Mouse (Mus musculus) adrenal gland, adult 18-20 months (tissue): ENCODE results near the gene Tsga10. TPM values are rescaled to one million over a fixed set of nuclear protein-coding genes. Genes with fewer than 3 reads are reported as not detected.

Experiments used
- DNase-seq, 2 experiments: peaks; one replicate each; pipeline ENCODE4 v3.0.0; 2021 to 2022; ENCODE audit warnings: low spot score in 2 of 2
- long read RNA-seq, 2 experiments: library from polyadenylated mRNA; stranded (forward); transcript quantifications; one replicate each; pipeline ENCODE4 v2.0.0; 2021
- total RNA-seq, 2 experiments: library from RNA; stranded (reverse); gene quantifications; 1 replicate in 1 of 2; 2 replicates in 1 of 2; pipeline ENCODE4 v1.2.3; 2021

Gene Tsga10
- 1 to 10 TPM; 3.9 to 6.2 TPM for total RNA-seq
- long read RNA-seq, experiment 1, partial matches to known transcripts, result 2 of 7 reads
- long read RNA-seq, experiment 1, other reads (novel, unspliced or antisense), result 4 of 7 reads
- long read RNA-seq, experiment 2, partial matches to known transcripts, result 2 of 9 reads
- long read RNA-seq, experiment 2, other reads (novel, unspliced or antisense), result 4 of 9 reads

DNA sequence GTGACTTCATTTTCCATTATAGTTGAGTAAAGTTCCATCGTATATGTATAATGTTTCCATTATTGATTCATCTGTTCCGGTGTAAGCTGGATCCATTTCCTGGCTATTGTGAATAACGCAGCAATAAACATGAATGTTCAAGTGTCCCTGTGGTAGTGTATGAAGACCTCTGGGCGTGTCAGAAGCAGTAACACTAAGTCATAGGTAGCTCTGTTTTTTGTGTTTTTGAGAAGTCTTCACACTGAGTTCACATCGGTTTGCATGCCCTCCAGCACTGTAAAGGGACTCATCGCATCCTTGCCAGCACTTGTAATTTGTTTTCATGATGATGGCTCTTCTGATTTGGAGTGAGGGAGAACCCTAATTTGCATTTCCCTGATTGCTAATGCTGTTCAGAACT is at the start of gene Tsga10:
Tsga10 (minus strand) TSS at position 144 of the 400 bp plus-strand sequence.
- DNase-seq, result no peak

DNA sequence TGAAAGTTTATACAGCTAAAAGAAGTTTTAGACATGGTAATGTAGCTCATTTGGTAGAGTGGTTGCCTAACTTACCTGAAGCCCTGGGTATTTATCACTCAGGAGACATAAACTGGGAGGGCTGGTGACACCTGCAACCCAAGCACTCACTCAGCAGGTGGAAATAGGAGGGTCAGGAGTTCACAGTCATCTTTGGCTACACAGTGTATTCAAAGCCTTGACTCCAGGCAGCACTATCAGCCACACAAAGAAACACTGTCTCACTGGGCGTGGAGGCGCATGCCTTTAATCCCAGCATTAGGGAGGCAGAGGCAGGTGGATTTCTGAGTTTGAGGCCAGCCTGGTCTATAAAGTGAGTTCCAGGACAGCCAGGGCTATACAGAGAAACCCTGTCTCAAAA is 46.5 kb upstream of the Tsga10 start:
- no peak for DNase-seq

DNA sequence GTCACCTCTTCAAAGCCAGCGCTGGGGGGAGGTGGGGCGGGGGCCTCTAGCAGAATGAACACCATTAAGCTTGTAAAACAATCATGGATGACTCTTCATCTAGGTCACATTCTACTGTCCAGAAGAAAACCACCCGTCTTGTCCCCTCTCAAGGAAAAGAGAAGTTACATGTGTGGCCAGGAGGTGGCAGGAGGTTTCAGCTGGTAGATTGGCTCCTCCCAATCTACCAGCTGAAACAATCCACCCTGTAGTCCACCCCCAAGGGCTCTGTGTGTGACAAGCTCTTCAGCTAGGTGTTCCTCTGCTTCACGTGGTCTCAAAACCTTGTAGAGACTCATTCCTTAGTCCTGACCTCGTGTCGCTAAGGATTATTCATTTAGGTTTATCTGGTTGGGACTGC is 36.9 kb upstream of the Tsga10 start:
- no peak for DNase-seq

DNA sequence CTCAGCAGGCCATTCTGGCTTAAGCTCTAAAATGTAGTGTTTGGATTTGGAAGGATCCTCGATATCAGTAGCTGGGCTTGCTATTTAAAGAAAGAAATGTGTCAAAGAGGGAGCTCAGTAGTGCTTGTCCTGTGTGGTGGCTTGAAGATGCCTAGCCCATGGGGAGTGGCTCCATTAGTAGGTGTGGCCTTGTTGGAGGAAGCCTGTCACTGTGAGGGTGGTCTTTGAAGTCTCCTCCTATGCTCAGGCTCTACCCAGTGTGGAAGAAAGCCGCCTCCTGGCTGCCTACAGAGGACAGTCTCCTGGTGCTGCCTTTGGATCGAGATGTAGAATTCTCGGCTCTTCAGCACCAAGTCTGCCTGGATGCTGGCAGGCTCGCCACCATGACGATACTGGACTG is 34.1 kb upstream of the Tsga10 start:
- no peak for DNase-seq

DNA sequence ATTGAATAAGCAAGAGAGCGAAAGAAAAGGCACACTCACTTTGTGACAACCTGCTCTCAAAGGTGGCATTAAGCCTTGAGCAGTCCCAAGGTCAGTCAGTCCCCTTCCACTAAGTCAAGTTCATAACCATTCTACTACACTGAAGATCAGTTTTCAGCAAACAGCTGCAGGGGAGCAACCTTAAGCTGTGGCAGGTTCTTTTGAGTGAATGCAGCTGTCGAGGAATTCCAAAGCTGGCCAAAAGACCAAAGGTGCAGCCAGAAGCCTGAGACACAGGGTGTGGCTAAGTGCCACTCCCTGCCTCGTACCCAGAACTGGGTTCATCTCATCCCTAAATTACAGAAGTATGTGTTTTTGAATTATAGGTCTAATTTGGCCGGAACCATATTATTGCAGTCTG is 33.6 kb upstream of the Tsga10 start:
- no peak for DNase-seq

DNA sequence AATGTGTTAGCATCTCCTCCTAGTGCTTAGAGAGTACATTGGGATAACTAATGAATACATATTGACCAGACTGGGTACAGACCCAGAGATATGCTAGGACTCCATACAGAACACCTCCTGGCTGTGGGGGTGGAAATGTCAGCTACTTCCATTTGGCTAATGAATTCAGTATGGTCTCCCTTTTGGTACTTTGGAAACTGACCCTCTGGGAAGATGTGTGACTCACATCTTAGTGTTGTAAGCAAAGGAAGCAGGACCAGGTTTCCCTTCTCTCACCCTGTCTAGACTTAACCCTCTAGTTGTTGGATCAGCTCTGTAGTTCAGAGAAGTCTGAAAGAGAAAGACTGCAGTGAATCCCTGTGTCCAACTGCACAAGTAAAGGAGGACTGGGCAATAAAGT is 28.4 kb upstream of the Tsga10 start:
- DNase-seq, result no peak

DNA sequence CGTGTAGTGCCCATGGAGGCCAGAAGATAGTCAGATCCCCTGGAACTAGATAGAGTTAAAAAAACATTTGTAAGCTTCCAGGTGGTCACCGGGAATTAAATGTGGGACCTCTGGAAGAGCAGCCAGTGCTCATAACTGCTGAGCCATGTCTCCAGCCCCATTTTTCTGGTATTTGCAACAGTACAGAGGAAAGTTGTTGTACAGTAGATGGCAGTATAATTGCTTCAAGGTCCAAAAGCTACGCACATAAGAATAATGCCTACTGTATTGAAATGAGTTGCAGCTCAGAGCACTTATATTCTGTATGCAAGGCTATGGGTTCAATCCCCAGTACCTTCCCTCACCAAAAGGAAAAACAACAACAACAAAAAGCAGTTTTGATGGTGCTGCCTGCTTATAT is 25.2 kb upstream of the Tsga10 start:
- DNase-seq, result no peak

DNA sequence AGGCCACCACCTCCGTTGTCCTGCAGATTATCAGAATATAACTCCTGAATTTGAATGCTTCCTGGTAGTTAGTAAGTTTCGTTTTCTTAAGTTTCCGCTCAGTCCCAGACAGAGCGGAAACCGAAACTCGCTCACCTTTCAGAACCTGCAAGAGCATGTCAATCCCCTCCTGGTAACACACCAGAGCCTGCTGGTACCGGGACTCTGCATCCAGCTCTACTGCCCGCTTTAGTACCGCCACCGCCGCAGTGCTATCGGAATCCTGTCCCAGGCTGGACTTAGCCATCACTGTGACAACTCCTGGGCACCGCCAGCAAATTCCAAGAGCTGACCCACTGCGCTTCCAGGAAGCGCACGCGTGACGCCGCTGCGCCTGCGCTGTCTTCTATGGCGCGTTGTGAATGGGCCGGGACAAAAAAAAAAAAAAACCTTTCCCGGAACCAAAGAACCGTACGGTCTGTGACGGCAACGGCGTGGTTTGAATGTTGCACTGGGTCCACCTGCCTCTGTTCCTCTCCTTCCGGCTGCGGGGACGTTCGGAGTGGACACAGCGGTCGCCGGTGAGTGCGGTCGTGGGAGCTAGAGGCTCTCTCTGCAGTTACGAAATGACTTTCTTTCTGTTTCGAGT is 23.9 kb upstream of the Tsga10 start, which contains the start of the genes Mitd1 and Mrpl30:
Mitd1 (minus strand) TSS at position 387 of the 628 bp plus-strand sequence.
Mrpl30 (plus strand) TSS at position 453 of the 628 bp plus-strand sequence.
- DNase-seq, result peak; percentile 86 to 88

DNA sequence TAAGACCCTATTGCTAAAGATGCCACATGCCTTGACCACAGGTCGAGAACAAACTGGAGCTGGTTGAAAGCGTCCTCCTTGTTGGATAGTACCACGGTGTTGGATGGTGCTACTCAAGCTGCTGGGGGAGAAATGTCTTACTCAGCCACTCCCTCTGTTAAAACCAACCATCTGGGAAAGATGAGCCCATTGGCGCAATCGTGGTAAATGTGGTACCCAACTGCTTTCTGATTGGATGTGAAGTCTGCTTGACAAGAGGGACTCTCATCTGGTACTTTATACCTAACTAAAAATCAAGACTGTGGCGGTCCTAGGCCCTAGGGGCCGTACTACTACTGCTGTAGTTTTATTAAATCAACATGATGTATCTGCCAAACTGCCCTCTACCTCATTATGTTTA is 23.0 kb upstream of the Tsga10 start:
- DNase-seq, result no peak

DNA sequence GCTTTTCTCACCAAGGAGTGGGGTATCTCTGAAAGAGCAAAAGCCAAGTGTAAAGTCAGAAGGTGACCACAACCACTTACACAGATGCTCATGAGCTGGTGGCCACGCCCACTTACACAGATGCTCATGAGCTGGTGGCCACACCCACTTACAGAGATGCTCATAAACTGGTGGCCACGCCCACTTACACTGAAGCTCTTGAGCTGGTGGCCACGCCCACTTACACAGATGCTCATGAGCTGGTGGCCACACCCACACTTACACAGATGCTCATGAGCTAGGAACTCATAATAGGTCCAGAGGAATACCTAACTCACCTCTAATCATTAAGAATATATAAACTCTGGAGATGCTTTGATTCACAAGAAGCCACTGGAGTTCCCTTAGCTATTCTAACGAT is 18.2 kb upstream of the Tsga10 start:
- DNase-seq, result no peak

DNA sequence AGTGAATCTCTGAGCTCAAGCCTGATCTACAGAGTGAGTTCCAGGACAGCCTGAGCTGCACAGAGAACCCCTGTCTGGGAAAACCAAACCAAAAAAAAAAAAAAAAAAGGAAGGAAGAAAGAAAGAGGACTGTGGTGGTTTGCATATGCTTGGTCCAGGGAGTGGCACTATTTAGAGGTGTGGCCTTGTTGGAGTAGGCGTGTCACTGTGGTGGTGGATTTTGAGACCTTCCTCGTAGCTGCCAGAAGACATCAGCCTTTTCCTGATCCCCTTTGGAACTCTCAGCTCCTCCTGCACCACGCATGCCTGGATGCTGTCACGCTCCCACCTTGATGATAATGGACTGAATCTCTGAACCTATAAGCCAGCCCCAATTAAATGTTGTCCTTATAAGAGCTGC is 17.2 kb upstream of the Tsga10 start:
- no peak for DNase-seq

DNA sequence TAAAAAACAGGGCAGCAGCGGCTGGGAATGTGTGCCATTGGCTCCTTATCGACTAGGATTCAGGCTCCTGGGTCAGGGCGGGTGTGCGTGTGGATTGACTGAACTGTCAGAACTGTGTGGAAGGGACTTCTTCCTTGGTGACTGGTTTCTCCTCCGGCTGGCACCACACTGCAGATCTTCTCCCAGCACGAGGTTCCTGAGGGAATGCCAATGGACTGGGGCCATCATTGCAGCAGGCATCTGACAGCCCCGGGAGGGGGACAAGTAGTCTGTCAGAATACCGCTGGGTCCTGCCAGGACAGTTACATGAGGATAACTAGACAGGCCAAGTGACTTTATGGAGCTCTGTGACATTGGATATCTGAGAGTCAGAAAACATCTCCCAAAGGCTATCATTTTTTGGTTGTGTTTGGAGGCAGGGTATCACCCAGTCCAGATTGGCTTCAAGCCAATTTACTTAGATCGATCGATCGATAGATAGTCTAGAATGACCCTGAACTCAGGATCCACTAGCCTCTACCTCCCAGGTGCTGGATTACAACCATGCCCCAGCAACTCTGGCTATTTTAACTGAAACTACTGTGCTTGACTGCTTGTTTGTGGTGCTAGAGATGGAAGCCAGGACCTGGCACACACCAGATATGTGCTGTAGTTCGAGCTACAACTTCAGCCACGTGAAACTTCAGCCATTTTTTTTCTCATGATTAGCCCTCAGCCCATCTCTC is 11.7 kb upstream of the Tsga10 start:
- no peak for DNase-seq

DNA sequence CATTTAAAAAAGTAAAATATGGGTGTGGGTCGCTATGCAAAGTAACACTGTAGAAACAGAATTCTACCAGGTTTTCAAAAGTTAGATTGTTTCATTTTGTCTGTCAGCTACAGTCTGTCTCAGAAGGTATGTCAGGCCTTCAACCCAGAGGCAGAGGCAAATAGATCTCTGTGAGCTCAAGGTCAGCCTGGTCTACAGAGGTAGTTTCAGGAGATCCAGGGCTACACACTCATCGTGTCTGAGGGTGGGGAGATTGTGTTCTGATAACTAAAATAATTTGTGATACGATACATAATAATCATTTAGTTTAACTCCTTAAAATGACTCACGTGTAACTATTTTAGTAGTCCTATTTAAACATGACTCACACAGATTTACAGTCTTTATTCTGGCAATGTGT is 6.9 kb upstream of the Tsga10 start:
- no peak for DNase-seq

DNA sequence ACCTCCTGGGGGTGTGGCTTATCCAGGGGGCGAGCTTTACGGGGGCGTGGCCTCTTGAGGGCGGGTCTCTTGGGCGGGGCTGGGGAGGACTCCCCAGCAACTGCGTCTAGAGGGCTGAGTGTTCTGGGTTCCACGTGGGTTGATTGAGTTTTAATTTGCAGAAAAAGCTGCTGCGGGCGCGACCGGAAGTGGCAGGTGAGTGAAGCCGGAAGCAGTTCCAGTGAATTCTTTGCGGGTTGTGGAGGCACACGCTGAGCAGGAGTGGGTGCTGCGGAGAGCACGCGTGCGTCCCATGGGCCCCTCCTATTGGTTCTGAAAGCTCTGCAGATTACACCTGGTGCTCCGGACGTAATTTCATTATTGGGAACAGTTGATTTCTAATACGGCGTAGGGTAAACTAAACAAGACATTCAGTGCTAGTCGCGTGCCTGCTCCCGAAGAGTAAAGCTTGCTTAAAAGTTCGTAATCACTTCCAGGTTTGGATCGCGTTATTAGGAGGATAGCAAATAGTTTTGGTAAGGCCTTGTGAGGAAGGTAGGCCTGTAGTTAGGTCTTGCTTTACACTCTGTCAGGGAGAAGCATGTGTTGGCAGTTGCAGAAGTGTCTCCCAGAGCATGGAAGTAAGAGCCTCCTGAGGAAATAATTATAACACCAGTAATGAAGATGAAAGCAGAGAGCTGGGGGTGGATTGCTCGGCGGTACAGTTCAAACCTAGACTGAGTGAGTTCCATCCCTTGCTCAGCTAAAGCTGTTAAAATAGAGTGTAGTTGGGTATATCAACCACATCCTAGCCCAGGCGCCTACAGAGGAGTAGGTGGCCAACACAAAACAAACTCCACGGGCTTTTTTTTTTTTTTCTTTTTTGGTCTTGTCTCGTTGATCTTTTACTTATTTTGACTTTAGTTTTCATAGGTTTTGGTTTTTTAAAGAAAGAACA is 6.2 kb upstream of the Tsga10 start:
- DNase-seq, result peak; percentile 72 to 78

DNA sequence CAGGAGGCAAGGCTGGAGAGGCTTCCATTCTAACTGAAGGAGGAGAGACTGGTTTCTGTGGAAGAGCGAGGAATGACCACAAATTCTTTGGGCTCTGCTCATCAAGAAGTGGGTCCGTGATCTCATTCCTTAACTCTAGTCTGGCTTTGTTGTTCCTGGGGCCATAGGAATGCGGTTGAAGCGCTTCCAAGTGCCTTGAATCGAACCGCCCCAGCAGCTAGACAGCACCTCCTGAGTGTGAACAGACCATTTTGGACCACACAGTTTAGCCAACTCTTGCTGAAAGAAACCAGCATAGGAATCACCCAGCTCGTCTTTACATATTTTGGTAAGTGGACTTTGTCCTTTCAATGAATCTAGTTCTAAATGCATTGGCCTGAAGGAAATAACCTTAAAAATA is 5.5 kb upstream of the Tsga10 start, which contains the start of gene Lipt1:
Lipt1 (plus strand) TSS at position 35 of the 400 bp plus-strand sequence.
- no peak for DNase-seq

DNA sequence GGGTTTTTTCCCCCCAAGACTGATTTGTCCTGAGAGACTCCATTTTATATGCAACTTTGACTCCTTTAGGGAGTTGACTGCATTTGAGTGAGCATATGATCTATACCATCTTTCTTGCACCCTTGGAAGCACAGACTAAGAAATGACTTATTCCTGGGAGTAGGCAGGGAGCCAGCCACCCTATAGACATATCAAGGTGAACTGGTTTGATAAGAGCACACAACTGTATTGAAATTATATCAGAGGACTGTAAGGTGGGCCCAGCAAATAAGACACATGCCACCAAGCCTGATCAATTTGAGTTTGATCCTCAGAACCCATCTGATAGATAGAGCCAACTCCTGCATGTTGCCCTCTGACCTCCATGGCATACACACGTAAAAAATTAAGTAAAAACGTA is 3.1 kb upstream of the Tsga10 start:
- DNase-seq, result no peak

DNA sequence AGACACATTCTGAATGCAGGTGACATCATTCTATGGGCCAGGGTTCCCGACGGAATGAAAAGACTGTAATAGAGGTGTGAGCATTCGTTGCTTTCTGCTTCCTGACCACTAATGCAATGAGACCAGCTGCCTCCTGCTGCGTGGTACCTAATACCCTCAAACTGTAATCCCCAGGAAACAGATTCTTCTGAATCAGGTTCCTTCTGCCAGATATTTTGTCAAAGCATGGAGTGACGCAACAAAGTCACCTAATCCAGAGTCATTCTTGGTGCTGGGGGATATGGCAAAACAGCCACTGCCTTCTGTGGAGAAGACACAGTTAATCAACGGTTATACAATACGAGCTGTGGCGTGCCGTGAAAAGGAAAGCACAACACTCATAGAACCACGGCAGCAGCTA is 2.4 kb upstream of the Tsga10 start:
- DNase-seq, result no peak

DNA sequence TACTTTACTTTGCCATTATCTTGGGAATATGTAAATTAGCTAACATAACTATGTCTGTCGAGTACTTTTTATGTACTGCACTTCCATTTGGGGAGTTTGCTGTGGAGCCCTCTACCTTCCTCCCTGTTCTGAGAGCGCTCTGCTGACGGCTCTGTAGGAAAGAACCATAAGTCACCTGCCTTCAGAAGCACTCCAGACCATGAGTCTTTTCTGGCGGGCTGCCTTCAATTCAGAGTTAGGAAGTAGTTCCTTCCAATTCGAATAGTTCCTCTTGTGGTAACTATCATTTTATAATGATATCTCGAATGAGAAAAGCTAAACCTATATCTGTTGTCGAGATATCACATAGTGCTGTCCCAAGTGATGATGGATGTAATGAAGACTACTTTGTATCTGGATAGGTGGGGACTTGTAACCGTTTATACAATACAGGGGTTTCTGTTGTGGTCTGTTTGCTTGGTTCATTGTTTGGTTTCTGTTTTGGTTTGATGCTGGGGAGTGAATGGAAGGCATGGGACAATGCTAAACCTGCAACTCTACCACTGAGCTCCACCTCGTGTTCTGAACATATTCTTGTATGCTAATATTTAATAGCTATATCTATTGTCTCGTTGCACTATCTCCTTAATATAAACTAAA is 1.6 kb upstream of the Tsga10 start:
- no peak for DNase-seq

DNA sequence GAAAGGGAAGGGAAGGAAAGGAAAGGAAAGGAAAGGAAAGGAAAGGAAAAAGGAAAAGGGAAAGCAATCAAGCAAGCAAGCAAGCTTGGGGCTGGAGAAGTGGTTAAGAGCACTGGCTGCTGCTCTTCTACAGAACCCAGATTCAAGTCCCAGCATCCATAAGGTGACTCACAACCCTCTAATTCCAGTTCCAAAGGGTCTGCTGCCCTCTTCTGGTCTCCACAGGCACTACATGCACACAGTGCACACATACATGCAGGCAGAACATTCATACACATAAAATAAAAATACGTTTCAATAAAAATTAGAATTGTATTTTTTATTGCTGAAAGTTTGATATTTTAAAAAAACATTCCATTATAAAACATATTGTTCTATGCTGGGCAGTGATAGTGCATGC is 827 bp upstream of the Tsga10 start:
- peak; percentile 48 to 56 for DNase-seq

DNA sequence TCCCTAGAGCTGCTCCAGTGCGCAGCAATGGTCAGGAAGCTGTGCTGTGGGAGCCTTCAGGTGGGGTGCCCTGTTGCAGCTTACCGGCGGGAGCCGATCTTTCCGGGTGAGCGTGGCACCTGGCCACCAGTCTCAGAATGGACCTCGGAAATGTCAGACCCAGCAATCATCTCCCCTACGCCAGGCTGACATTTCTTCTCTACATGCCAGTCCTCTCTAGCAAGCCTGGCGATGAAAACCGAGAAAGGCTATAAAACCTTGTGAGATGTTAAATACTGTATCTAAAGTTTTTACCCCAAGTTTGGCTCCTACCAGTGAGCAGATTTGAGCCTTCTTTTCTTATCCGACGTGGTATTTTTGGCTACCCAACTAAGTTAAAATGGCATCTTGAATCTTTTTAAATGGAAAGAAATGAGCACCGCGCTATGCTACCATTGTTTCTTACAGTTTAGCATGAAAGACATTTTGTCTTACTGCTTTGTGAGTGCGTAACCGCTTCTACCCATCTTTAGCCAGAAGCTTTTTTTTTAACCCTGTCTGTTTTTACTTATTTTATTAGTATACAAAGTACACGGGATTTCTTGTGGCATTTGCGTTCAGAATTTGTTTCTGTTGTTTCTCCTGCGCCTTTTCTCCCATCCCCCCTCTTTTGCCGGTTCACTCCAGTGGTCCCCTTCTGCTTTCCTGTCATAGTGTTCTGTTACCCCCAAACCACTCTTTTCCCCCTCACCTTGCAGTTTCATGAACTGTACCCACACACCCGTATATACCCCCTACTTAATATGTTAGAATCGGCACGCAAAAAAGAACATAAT is 621 bp downstream of the Tsga10 start:
- DNase-seq, result no peak
